Mouse (Mus musculus) kidney, postnatal 25 days (tissue): ENCODE measurements around the gene E2f8.

Source experiments
- DNase-seq, 2 experiments: peaks; one replicate each; pipeline ENCODE4 v3.0.0; 2021; ENCODE audit warnings: mixed read lengths in 2 of 2

The E2f8 gene

DNA sequence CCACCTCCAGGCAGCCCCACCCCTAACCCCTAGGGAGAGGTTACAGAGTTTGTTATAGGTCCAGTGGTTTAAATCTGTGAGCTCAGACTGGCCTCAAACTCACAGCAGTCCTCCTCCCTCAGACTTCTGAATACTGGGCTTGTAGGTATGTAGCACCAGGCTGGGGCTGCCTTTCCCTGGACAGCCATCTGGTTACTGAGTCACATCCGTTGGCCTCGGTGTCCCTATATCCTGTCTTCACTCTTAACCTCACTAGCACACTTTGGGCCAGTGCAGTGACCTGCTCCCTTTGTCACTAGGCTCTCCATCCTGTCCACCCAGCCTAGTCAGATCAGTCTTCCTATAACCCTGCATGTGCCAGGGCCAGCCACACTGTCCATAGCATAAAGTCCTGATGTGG lies 7.4 kb upstream of the E2f8 start:
- DNase-seq: no peak

DNA sequence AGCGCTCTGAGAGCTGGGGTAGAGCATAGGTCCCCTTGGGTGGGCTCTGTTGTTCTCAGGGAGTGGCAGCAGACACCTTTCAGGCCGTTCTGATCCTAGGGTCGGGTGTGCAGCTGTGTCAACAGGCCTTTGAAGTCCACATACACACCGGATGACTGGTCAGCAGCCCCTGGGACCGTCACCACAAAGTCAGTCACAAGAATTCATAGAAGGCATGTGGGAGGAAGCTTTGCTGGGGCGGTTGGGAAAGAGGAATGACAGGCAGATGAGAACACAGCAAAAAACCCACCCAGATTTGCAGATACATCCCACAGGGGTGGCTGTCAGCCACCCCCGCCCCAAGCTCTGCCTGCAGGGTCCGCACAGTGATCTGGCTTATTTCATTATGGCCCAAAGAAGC lies 6.6 kb upstream of the E2f8 start:
- no peak for DNase-seq

DNA sequence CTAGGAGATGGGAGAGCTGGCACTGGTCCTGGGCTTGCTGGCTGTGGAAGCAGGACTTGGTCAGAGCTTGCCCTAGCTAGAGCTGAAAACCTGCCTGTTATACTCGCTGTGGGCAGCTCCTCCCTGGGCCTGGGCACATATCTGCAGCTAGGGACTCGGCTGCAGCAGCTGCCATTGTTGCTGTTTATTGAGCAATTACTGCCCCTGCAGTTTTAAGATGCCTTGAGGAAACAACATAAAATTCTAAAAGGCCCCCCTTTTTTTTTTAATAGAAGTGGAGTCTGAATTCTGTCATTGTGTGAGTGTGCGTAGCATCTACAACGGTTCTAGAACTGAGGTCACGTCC lies 2.8 kb upstream of the E2f8 start:
- no peak for DNase-seq

DNA sequence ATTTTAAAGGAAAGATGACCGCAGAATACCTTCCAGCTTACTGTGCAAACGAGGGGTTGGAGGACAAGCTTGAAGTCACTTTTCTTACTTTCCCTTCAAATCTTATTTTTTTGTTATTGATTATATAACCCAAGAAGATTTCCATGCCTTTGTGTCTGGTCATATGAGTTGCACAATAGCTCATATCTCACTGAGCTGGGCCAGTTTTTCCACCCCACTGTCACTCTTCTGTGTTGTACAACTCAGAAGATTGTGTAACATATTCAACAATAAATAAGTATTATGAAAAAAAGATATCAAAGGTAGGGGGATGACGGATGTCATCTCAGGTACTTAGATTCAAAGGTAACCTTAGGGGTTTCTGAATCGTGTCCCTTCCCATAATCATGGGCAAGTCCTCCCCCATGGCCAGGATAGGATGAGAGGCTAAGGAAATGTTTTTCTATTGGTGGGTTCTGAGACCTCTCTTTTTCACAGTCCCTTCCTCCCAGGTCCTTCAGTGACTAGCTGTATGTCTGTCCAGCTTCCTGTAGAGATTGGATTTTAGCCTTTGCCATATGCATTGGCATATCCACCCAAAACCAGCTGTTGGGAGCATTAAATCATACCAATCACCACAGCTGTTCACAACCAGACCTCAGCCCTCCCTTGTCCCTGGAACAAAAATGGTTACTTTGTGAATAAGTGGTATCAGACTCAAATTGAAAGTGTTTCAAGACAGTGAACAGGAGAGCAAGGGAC lies 2.3 kb upstream of the E2f8 start:
- no peak for DNase-seq

DNA sequence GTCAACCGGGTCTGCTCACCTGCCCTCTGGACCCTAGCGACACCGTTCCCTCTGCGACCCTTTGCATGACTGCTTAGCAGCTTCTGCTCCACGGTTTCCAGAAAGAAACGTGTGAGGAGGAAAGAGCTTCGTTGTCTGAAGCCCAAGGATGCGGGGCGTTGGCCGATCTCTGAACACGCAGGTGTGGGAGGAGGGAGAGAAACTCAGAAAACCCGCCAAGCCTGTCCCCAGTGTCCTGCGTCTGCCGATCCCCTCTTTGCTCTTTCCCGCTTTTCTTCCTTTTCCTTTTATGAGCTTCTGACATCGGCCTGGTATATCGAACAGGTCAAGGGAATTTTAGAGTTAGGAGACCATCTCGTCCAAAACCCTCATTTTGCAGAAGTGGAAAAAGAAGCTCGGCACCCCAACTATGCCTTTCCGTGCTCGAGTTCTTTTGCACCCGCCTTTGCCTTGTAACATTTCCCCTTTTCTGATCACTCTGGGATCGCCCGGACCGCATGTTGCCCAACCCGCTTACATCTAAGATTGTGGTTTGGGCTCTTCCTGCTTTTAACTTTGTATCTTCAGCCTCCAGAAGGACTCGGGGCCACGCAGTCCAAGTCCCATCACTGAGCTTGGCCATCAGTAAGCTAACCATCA lies 694 bp upstream of the E2f8 start:
- DNase-seq: peak in 1 of 2 experiments; percentile 44

DNA sequence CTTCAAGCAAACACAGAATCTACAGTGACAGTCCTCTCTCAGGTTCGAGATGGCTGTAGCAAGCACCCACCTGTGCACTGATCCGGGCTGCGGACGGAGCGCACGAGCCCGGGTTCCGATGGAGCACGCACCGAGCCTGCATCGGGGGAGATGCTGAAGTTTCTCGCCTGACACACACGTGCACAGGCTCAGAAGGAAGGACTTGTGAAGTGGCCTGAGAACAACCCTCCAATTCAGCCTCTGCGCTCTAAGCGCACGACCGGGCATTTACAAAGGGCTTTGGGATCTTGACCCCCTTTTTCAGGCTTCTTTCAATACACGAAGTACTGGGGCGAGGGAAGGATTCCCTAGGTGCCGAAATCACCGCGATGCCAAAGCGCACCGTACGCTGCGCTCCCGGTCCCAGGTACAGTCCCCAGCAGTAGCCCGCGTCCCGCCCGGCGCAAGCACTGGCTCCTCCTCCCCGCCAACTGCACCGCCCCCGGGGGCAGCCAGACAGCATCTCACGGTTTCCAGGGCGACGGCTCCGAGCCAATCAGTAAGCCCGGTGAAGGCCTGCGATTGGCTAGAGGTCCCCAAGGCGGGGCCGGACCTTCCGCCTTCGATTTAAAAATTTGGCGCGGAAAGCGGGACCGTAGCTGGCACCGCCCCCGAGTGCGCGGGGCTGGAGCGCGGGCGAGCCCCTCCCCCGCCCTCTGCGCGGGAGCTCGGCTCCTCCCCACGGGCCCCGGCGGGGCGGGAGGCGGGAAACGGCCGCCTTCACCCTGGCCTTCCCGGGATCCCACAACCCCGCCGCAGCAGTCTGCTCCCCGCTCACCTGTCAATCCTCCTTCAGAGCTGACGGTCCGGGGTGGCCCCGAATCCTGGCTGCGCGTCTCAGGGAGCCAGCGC lies 560 bp downstream of the E2f8 start:
- peak; percentile 98 to 99 for DNase-seq

DNA sequence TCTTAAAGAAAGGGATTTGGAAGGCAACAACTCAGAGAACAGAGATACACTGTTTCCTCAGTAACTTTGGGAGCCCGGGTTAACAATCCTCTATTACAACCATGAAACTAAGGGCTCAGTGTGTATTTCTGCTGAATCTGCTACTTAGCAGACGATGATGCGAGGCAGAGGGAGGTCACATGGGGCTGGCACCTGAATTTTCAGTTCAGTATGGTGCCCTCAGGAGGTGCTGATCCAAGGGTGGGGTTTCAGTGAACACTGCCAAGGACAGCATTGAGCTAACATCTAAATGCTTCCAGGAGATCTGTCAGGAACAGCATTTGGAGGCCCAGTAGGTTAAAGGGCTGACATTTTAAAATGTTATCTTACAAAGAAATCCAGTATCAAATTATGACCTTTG lies 1.8 kb downstream of the E2f8 start:
- DNase-seq: no peak

DNA sequence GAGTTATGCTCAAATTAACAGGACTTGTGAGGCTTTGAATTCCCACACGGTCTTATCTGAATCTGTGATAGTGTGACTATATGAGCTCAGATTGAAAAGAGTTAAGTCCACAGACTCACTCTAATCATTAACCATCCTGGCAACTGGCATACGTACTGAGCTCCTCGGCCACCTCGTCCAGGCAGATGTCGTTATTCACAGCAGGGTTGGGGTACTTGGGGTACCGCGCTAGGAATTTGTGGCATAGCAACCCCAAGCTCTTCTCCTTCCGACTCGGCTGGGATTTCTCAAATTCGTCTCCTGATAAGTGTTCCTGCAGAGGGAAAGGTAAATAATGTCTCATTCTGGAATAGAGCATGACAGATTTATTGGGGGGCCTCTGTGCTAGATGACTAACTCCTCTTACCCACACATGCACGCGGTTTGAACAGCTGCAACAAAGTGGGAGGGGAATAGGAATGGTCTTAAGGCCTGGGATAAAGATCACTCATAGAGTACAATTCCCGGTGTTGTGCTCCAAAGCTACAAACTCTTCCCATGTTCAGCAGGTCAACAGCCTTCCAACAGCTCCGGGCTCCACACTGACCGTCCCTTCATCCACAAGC lies 3.5 kb downstream of the E2f8 start:
- no peak for DNase-seq

DNA sequence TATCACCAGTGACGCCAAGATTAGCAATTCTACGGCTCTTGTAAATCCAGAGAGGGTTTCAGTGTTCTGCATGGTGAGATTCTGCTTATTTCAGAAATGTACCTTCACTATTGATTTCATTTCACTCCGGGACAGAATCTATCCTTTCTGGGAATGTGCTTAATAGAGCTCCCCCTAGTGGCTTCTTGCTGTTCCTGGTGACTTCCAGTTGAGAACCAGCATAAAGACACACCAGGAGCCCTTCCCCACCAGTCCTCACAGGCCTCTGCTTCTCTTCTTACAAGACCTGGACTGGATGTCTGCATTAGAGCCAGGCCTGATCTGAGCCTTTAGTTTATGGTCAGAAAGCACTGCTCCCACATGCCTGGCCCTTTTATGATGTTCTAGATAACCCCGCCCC lies 4.9 kb downstream of the E2f8 start:
- peak; percentile 54 to 60 for DNase-seq

DNA sequence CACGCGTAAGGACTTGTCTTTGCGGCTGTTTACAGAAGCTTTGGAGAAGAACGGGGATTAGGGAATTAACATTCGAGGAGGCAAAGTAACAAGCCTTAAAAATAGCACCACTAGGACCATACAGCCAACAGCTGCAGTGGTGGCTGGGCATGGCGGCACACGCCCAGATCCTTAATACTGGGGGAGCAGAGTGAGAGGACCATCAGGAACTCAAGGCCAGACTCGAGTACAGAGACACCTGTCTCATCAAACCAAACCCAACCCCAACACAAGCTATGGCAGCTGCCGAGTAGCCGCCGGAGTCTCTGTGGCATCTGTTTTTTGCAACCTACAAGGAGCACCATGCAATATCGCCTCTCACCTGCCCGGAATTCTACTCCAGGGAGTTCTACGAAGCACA lies 6.3 kb downstream of the E2f8 start:
- DNase-seq: no peak

DNA sequence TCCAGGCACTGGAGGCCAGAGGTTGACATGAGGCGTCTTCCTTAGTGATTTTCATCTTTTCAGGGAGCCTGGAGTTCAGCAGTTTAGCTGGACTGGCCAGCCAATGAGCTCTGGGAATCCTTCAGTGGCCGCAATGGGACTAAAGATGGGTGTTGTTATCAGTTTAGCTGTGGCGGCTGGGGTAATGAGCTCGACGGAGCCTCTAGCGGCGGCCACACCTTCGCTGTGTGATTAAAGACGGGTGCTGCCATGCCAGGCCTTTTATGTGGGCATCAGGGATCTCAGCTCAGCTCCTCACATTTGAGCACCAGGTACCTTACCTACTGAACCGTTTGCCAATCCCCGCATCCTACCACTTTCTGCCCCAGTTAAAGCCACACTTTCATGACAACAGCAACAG lies 10.1 kb downstream of the E2f8 start:
- no peak for DNase-seq

DNA sequence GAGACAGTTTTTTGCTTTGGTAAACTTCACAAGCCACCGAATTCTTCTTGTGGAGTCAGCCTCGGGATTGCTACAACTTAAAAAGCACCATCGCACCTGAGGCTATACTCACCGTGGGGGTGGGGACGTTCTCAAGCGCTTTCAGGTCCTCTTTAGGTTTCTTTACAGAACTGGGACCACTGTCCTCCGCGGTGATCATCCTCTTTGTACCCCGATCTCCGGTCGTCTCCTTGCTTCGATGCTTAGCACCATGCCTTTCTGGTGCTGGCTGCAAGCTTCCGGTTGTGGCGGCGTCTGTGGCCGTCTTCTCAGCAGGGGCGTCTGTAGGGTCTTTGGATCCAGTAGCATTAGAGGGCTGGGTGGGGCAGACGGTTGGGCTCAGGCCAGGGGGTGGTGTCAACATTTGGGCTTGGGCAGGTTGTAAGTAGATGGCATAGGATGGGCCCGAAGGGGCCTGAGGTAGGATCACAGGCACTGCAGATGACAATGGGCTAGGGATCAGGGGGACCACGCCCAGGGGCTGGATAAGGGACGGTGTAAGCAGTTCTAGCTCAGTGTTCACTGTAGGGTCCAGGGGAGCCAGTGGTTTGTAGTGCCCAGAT lies 10.7 kb downstream of the E2f8 start:
- no peak for DNase-seq

DNA sequence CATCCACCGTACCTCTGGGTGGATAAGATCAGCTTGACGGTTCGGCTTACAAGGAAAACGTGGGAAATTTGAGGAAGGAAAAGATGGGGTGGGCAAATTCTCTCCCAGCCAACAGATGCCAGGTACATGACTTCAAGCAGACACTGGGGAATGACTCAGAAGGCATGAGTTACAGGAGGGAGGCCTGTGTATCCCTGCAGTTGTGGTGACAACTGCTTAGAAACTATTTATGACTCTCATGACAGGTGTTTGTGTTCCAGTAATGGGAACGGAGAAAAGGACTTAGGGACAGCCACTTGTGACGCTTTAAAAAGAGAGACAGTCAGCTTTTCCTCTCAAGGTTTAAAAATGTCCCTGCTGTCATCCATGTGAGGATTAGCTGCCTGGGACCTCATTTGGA lies 11.3 kb downstream of the E2f8 start:
- DNase-seq: no peak

DNA sequence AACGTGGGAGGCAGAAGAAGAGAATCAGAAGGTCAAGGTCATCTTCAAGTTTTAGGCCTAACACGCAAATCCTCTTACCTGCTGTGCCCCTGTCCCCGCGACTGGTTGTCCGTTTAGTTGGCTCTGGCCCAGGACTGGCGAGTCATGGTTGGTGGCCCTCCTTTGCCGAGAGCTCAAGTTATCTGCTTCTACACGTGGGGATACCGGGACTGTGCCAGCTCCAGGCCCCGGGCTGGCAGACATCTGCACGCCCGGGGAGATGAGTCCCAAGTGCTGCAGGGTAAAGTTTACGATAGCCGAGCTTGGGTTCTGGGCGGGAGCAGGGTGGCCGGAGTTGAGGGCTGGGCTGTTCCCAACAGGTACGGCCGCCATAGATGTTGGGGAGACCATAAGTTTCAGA lies 13.8 kb downstream of the E2f8 start:
- no peak for DNase-seq

DNA sequence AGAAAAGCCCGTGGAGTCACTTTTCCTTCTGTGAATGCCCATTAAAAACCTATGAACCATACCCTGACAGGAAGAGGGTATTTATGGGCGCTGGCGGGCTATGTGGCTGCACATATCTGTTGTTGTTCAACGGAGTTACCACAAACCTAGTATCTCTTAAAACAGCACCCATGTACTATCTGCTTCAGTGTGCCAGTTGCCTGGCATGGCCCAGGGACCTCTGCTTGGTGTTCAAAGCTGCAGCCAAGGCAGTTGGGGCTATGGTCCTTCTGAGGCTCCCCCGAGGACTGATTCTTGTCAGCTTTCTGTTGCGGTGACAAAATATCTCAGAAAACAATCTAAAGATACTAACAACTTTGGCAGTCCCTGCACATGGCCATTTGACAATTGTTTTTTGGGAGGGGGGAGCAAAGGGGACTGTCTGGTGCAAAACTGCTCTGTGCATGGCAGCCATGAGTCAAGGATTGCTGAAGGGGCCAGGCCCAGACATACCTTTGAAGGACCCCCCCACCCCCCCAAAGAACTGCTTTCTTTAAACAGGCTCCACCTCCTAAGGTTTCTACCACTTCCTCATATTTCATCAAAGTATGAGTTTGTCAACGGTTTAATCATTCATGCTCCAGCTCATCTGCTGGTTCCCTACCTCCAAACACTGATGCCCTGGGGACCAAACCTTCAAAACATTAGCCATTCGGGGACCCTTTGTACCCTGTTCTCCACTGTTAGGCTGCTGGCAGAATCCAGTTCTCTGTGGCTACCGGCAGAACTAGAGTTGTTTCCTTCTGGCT lies 16.5 kb downstream of the E2f8 start:
- no peak for DNase-seq

DNA sequence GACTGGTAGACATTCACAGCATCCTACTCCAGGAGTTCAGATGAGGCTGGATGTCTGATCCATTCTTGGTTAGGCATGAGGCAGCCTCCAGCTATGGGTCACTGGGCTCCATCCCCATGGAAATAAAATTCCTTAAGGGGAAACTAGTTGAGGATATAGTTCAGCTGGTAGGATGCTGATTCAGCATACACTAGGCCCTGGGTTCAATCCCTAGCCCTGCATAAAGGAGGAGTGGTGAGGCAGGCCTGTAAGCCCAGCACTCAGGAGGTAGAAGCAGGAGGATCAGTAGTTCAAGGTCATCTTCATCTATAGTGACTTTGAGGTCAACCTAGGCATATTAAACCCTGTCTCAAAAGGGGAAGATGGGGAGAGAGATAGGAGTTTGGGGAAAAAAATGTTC lies 17.2 kb downstream of the E2f8 start:
- DNase-seq: no peak

DNA sequence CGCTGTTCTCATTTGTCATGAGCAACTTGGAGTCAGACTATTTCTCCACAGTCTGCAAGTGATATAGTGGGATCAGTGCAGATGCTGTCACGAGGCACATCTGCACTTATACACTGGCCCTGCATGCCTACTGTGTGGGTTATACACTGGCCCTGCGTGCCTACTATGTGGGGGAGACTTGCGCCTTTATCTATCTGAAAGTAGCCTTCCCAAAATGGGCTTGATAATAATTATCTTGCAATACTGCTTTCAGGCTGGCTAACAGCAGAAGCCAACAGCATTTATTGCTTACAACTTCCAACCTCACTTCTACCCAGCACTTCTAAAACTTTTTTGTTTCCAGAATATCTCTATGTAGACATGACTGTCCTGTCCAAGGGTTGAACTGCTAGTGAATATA lies 19.6 kb downstream of the E2f8 start:
- no peak for DNase-seq

DNA sequence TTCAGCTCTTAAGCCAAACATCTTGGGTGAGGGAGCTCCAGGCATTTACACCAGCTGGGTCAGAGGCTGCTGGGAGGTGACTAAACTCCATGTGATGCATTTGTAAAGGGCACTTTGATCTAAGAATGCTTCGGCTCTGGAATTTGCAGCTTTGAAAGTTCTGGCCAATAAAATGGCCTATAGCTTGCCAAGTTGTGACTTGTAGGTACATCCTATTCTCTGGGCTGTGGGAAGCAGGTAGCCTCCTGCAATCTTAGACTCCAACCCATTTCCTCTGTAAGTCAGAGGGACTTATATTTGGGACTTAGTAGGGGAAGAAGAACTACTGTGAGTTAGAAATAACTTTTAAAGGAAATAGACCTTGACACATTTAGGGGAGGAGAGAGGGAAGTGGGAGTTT lies 20.4 kb downstream of the E2f8 start:
- no peak for DNase-seq

DNA sequence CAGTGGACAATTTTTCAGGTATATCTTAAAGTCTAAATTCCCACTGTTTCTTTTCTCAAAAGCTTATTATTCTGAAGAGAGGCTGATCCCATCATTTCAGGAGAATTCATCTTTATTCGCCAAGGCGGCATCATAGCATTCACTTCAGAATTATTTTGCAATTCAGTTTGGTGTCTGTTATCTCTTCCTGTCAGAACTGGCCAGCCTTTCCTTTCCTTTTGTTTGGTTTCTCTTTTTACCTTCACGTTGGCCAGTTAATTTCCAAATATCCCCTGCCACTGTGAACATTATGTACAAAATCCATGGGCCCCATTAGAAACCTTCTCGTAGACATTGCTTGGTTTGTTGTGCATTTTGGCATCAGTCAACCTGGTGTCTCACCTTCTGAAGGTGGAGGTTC lies 22.0 kb downstream of the E2f8 start:
- DNase-seq: no peak

DNA sequence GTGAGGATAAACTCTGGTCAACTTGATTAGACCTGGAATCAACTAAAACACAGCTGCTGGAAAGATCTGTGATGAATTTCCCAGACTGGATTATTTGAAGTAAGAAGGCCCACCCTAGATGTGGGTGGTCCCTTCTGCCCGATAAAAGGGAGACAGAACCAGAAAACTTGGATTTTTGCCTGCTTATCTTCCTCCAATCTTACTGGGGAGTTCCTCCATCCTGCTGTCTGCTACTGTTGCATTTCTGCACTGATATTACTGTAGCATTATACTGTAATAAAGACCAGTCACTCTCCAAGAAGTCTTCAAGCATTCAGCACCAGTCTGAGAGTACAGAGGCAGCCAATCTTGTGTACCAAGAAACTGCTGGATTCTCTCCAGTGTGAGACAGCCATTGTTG lies 23.1 kb downstream of the E2f8 start:
- DNase-seq: no peak

DNA sequence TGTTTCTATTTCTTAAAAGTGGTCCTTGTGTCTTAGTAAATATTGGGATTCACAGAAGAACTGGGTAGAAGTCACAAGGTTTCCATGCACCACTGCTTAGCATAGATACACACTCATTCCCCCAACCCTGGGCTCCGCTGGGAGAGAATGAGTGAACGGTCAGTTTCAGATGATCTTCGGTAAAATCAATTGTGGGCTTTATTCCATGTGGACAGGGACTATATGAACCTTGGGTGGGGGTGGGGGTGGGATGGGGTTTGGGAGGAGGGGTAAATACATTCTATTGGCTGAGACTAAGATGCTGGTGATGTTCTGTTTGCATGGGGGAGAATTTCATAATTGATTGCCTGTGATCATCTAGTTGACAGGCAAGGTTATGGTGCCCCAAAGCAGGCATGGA lies 25.9 kb downstream of the E2f8 start:
- DNase-seq: no peak

DNA sequence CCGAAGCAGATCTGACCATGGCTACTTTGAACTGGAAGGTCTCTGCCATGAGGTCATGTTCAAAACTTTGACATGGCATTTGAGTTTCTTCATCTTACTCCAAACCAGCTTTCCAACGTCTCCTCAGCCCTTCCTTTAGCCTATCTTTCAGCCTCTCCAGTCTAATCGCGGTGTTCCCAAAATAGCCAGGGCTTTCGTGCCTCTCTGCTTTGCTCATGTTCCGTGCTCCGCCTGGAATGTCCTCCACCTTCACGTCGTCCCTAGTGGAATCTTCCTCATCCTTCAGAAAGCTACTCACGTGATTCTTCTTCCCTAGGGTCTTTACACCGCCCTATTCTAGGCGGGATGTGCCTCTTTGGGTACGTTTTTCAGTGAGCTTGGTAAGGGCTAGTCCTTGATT lies 27.9 kb downstream of the E2f8 start:
- DNase-seq: no peak
